19 mouse cellular contexts compared by ENCODE assay signal in genomic region chr6:16333638-16334037, GRCm38 (mm10).
DNase-seq lines count a peak whose midpoint lies in the region; ATAC-seq and TF ChIP-seq lines count a peak whose summit lies in the region.
"Had no signal": no experiment of that assay in that cellular context is flagged by ENCODE, and none has a peak within 500 bp of the region (broad histone marks: within the 10 kb centered on the region; RNA-seq: fewer than 3 reads in every experiment).

No protein-coding gene starts in this region.

- peak overlapping the region; percentile 21; the same call in 1 of the 2 replicates for H3K4me2 ChIP-seq in intestine, embryonic 15.5 days (replicated peaks)
- no peak overlapping the region; the same call in 1 of the 2 replicates for H3K4me2 ChIP-seq in intestine, postnatal 0 days (replicated peaks; ENCODE audit: low read depth)
- H3K4me2 ChIP-seq in embryonic facial prominence, embryonic 13.5 days, result peak overlapping the region; percentile 38
- peak overlapping the region; percentile 22; the same call in 1 of the 2 replicates for H3K4me2 ChIP-seq in limb, embryonic 14.5 days (replicated peaks; ENCODE audit: low read depth, low read length, severe bottlenecking)
- H3K4me2 ChIP-seq: hindbrain, embryonic 13.5 days; midbrain, embryonic 13.5 days had no signal

- peak; percentile 51 for DNase-seq in embryo, embryonic 10.5 days (ENCODE audit: low spot score)
- DNase-seq in limb, embryonic 14.5 days (ENCODE audit: low spot score), result no peak
- no peak for DNase-seq in gastrocnemius, postnatal 4 days (ENCODE audit: low spot score in 2 of 2)
- DNase-seq in ovary, postnatal 14 days (ENCODE audit: low spot score), result no peak
- DNase-seq in lung, postnatal 36 days, result no peak
- DNase-seq: adrenal gland, postnatal 25 days; cerebellum, adult 9-10 months; heart, adult 11 months; kidney, adult 11 months; lung, adult 2 months; lung, postnatal 4 days had no signal

- H3K9ac ChIP-seq in intestine, embryonic 15.5 days, result no peak overlapping the region
- H3K9ac ChIP-seq in intestine, postnatal 0 days (ENCODE audit: low read depth, low read length), result no peak overlapping the region
- no peak overlapping the region for H3K9ac ChIP-seq in embryonic facial prominence, embryonic 13.5 days
- H3K9ac ChIP-seq in limb, embryonic 14.5 days (ENCODE audit: low read depth, low read length, severe bottlenecking), result peak overlapping the region; percentile 43; the same call in 1 of the 2 replicates
- H3K9ac ChIP-seq: hindbrain, embryonic 13.5 days; midbrain, embryonic 13.5 days had no signal

- H3K27ac ChIP-seq in intestine, embryonic 15.5 days, result no peak overlapping the region
- H3K27ac ChIP-seq in intestine, postnatal 0 days (ENCODE audit: low read depth, low read length), result no peak overlapping the region
- H3K27ac ChIP-seq in embryonic facial prominence, embryonic 13.5 days, result no peak overlapping the region
- H3K27ac ChIP-seq in limb, embryonic 14.5 days (replicated peaks; ENCODE audit: low read depth, low read length), result no peak overlapping the region
- H3K27ac ChIP-seq: hindbrain, embryonic 13.5 days; kidney, postnatal 0 days; midbrain, embryonic 13.5 days had no signal

- no peak overlapping the region for H3K4me3 ChIP-seq in intestine, embryonic 15.5 days (replicated peaks)
- no peak overlapping the region for H3K4me3 ChIP-seq in intestine, postnatal 0 days (ENCODE audit: low read depth, low read length)
- 0 out of 2 replicates have a peak overlapping the region, but pooled peaks have one; percentile 7 for H3K4me3 ChIP-seq in embryonic facial prominence, embryonic 13.5 days
- H3K4me3 ChIP-seq in limb, embryonic 14.5 days (replicated peaks; ENCODE audit: low read length), result no peak overlapping the region
- H3K4me3 ChIP-seq: hindbrain, embryonic 13.5 days; midbrain, embryonic 13.5 days had no signal

- ATAC-seq in intestine, embryonic 15.5 days, result no peak
- ATAC-seq in intestine, postnatal 0 days, result no peak
- no peak for ATAC-seq in embryonic facial prominence, embryonic 13.5 days (ENCODE audit: insufficient number of reproducible peaks, insufficient read depth, low FRiP score, low TSS enrichment, low read depth)
- ATAC-seq in limb, embryonic 14.5 days (ENCODE audit: low FRiP score, low read depth), result no peak
- ATAC-seq: activated CD4-positive, CD25-positive, alpha-beta regulatory T cell, adult 4 months; midbrain, embryonic 13.5 days; Patski had no signal

- H3K9me3 ChIP-seq in intestine, embryonic 15.5 days, result no peaks in the 10 kb centered on the region
- H3K9me3 ChIP-seq in intestine, postnatal 0 days (ENCODE audit: control insufficient read depth), result no peaks in the 10 kb centered on the region
- H3K9me3 ChIP-seq in embryonic facial prominence, embryonic 13.5 days, result no peaks in the 10 kb centered on the region
- no peaks in the 10 kb centered on the region for H3K9me3 ChIP-seq in limb, embryonic 14.5 days (ENCODE audit: control insufficient read depth, low read length)
- H3K9me3 ChIP-seq: hindbrain, embryonic 13.5 days; midbrain, embryonic 13.5 days had no signal

- no peaks in the 10 kb centered on the region for H3K36me3 ChIP-seq in intestine, embryonic 15.5 days
- H3K36me3 ChIP-seq in intestine, postnatal 0 days (ENCODE audit: control insufficient read depth, insufficient read depth), result no peaks in the 10 kb centered on the region
- no peaks in the 10 kb centered on the region for H3K36me3 ChIP-seq in embryonic facial prominence, embryonic 13.5 days
- H3K36me3 ChIP-seq in limb, embryonic 14.5 days (ENCODE audit: control insufficient read depth, insufficient read depth, low read length), result no peaks in the 10 kb centered on the region
- H3K36me3 ChIP-seq: hindbrain, embryonic 13.5 days; midbrain, embryonic 13.5 days had no signal

- H3K4me1 ChIP-seq in intestine, embryonic 15.5 days (replicated peaks), result no peaks in the 10 kb centered on the region
- no peaks in the 10 kb centered on the region for H3K4me1 ChIP-seq in intestine, postnatal 0 days (replicated peaks; ENCODE audit: control insufficient read depth, insufficient read depth, low read length)
- peaks cover 4% of the 10 kb centered on the region; the same call in 1 of the 2 replicates for H3K4me1 ChIP-seq in embryonic facial prominence, embryonic 13.5 days
- H3K4me1 ChIP-seq in limb, embryonic 14.5 days (ENCODE audit: control insufficient read depth, insufficient read depth, low read length), result no peaks in the 10 kb centered on the region
- H3K4me1 ChIP-seq: midbrain, embryonic 13.5 days had no signal

- no peak for TF ChIP-seq CTCF in intestine, postnatal 0 days (IDR thresholded peaks at IDR 0.05; ENCODE audit: low read depth)

- TF ChIP-seq POLR2A in limb, embryonic 14.5 days (IDR thresholded peaks at IDR 0.05; ENCODE audit: borderline replicate concordance, extremely low read depth, insufficient read depth, insufficient read length), result no peak

- H3K27me3 ChIP-seq in intestine, embryonic 15.5 days (replicated peaks), result no peaks in the 10 kb centered on the region
- H3K27me3 ChIP-seq in intestine, postnatal 0 days (replicated peaks; ENCODE audit: control insufficient read depth, insufficient read depth, low read length), result no peaks in the 10 kb centered on the region
- H3K27me3 ChIP-seq in embryonic facial prominence, embryonic 13.5 days, result no peaks in the 10 kb centered on the region
- no peaks in the 10 kb centered on the region for H3K27me3 ChIP-seq in limb, embryonic 14.5 days (ENCODE audit: control insufficient read depth, insufficient read depth, low read length)
- H3K27me3 ChIP-seq: hindbrain, embryonic 13.5 days; midbrain, embryonic 13.5 days had no signal

- WGBS in intestine, embryonic 15.5 days, result 10% methylated on average over 8 of the region's 8 CpGs
- 16% methylated on average over 8 of the region's 8 CpGs for WGBS in intestine, postnatal 0 days
- WGBS in embryonic facial prominence, embryonic 13.5 days, result 9% methylated on average over 8 of the region's 8 CpGs
- 14% methylated on average over 8 of the region's 8 CpGs for WGBS in limb, embryonic 14.5 days
